Mouse (Mus musculus) gastrocnemius, adult 2 months (tissue): ENCODE measurements at regions not wholly inside any gene's neighbourhood (a gene's known extent, or its start where the extent isn't known, plus 50 kb on each side); places are given as distances from the start of the nearest gene placed in this dataset.

ENCODE experiments used
- DNase-seq: peaks from one replicate; pipeline ENCODE4 v3.0.0; 2022
- H3K27ac ChIP-seq: fragments of 200-600 bp; 2 replicates; pipeline ENCODE4 v1.8.1; 2022; ENCODE audit warnings: mild to moderate bottlenecking
- H3K4me3 ChIP-seq: fragments of 200-600 bp; 2 replicates; pipeline ENCODE4 v1.8.1; 2022; ENCODE audit warnings: mild to moderate bottlenecking, moderate library complexity
- CTCF ChIP-seq: fragments of 200-600 bp; IDR thresholded peaks from 2 replicates; pipeline ENCODE4 v1.8.1; 2022; ENCODE audit warnings: antibody characterized with exemption, mild to moderate bottlenecking, moderate library complexity
- intact Hi-C: fragments of 180-260 bp; cut with DNase I; formaldehyde crosslinking; loops from one replicate; pipeline ENCODE4 v1.15.1; 2025

GRCm38 (mm10) chr9:47054595-47054994 is 56.1 kb downstream of the Gm4791 start:
- no peak for TF ChIP-seq CTCF
- intact Hi-C loops, result no loop called here
- Histone ChIP-seq H3K27ac (no peak overlapping the region), H3K4me3 (no peak overlapping the region)
- no peak for DNase-seq

GRCm38 (mm10) chr9:47055558-47055957 is 57.0 kb downstream of the Gm4791 start:
- Histone ChIP-seq H3K27ac (no peak overlapping the region), H3K4me3 (no peak overlapping the region)
- intact Hi-C loops, result no loop called here
- DNase-seq, result no peak
- TF ChIP-seq CTCF, result no peak

GRCm38 (mm10) chr9:47059339-47060005 is 60.9 kb downstream of the Gm4791 start:
- H3K4me3 ChIP-seq, result no peak overlapping the region
- intact Hi-C loops, result no loop called here
- H3K27ac ChIP-seq, result no peak overlapping the region
- DNase-seq, result no peak
- no peak for TF ChIP-seq CTCF

GRCm38 (mm10) chr9:47060757-47061156 is 62.2 kb downstream of the Gm4791 start:
- Histone ChIP-seq H3K27ac (no peak overlapping the region), H3K4me3 (no peak overlapping the region)
- TF ChIP-seq CTCF, result no peak
- no peak for DNase-seq
- intact Hi-C loops, result no loop called here

- Histone ChIP-seq H3K4me3 (no peak overlapping the region), H3K27ac (no peak overlapping the region)
- TF ChIP-seq CTCF, result no peak
- no peak for DNase-seq
- intact Hi-C loops, result no loop called here
These were observed 64.0 kb downstream of the Gm4791 start for GRCm38 (mm10) chr9:47062516-47062915.

- H3K4me3 ChIP-seq, result no peak overlapping the region
- intact Hi-C loops, result no loop called here
- TF ChIP-seq CTCF, result no peak
- no peak for DNase-seq
- no peak overlapping the region for H3K27ac ChIP-seq
These were observed 65.2 kb downstream of the Gm4791 start for GRCm38 (mm10) chr9:47063751-47064150.

- Histone ChIP-seq H3K4me3 (no peak overlapping the region), H3K27ac (no peak overlapping the region)
- no peak for TF ChIP-seq CTCF
- intact Hi-C loops, result no loop called here
- no peak for DNase-seq
These were observed 66.0 kb downstream of the Gm4791 start for GRCm38 (mm10) chr9:47064463-47065032.

GRCm38 (mm10) chr9:47069436-47069835 is 70.9 kb downstream of the Gm4791 start:
- no peak for TF ChIP-seq CTCF
- Histone ChIP-seq H3K27ac (no peak overlapping the region), H3K4me3 (no peak overlapping the region)
- intact Hi-C loops, result no loop called here
- DNase-seq, result no peak

- no peak for TF ChIP-seq CTCF
- Histone ChIP-seq H3K4me3 (no peak overlapping the region), H3K27ac (no peak overlapping the region)
- no peak for DNase-seq
- intact Hi-C loops, result no loop called here
These were observed 72.4 kb downstream of the Gm4791 start for GRCm38 (mm10) chr9:47070958-47071357.

GRCm38 (mm10) chr9:47076946-47077345 is 78.4 kb downstream of the Gm4791 start:
- no peak overlapping the region for H3K27ac ChIP-seq
- intact Hi-C loops, result no loop called here
- no peak for TF ChIP-seq CTCF
- no peak overlapping the region for H3K4me3 ChIP-seq
- DNase-seq, result no peak

- no peak for TF ChIP-seq CTCF
- Histone ChIP-seq H3K4me3 (no peak overlapping the region), H3K27ac (no peak overlapping the region)
- no peak for DNase-seq
- intact Hi-C loops, result no loop called here
These were observed 78.9 kb downstream of the Gm4791 start for GRCm38 (mm10) chr9:47077416-47077815.

- no peak for TF ChIP-seq CTCF
- DNase-seq, result no peak
- Histone ChIP-seq H3K27ac (no peak overlapping the region), H3K4me3 (no peak overlapping the region)
- intact Hi-C loops, result no loop called here
These were observed 79.4 kb downstream of the Gm4791 start for GRCm38 (mm10) chr9:47077945-47078344.

- intact Hi-C loops, result no loop called here
- DNase-seq, result no peak
- no peak for TF ChIP-seq CTCF
- Histone ChIP-seq H3K4me3 (no peak overlapping the region), H3K27ac (no peak overlapping the region)
These were observed 82.9 kb downstream of the Gm4791 start for GRCm38 (mm10) chr9:47081407-47081806.

- TF ChIP-seq CTCF, result no peak
- Histone ChIP-seq H3K4me3 (no peak overlapping the region), H3K27ac (no peak overlapping the region)
- no peak for DNase-seq
- intact Hi-C loops, result no loop called here
These were observed 93.3 kb downstream of the Gm4791 start for GRCm38 (mm10) chr9:47091796-47092195.
